Mouse (Mus musculus) liver, adult 2 months (tissue): Measurements from ENCODE around the gene Ppan. TPM values are rescaled to one million over a fixed set of nuclear protein-coding genes. Genes with fewer than 3 reads are reported as not detected.

Experiments used
- DNase-seq: peaks from one replicate; pipeline ENCODE4 v3.0.0-alpha.2; 2011; ENCODE audit warnings: low read depth, low spot score; ENCODE audit errors: extremely low read depth
- H3K27ac ChIP-seq: fragments of 200-500 bp; replicated peaks from 2 replicates; pipeline ENCODE4 v1.5.1; 2012; ENCODE audit warnings: low read depth, mild to moderate bottlenecking, control low read depth, inconsistent platforms, low read length; ENCODE audit not compliant: insufficient read depth
- H3K27me3 ChIP-seq: fragments of 200-500 bp; 2 replicates; pipeline ENCODE4 v1.6.1; 2012; ENCODE audit warnings: mild to moderate bottlenecking, moderate library complexity, low read length, inconsistent platforms; ENCODE audit not compliant: control insufficient read depth, insufficient read depth
- H3K36me3 ChIP-seq: fragments of 200-500 bp; 2 replicates; pipeline ENCODE4 v1.6.1; 2012; ENCODE audit warnings: low read length, inconsistent platforms; ENCODE audit not compliant: control insufficient read depth, insufficient read depth
- H3K4me1 ChIP-seq: fragments of 200-500 bp; 2 replicates; pipeline ENCODE4 v1.6.1; 2011; ENCODE audit warnings: low read length; ENCODE audit not compliant: control insufficient read depth, insufficient read depth
- H3K4me3 ChIP-seq: fragments of 200-500 bp; 2 replicates; pipeline ENCODE4 v1.5.1; 2011; ENCODE audit warnings: low read depth, mild to moderate bottlenecking, control low read depth, low read length, moderate library complexity; ENCODE audit not compliant: insufficient read depth
- H3K79me2 ChIP-seq: fragments of 200-500 bp; 2 replicates; pipeline ENCODE4 v1.6.1; 2012; ENCODE audit warnings: inconsistent platforms, mild to moderate bottlenecking, low read length, moderate library complexity; ENCODE audit not compliant: control insufficient read depth, insufficient read depth
- H3K9ac ChIP-seq: fragments of 200-500 bp; 2 replicates; pipeline ENCODE4 v1.6.1; 2012; ENCODE audit warnings: low read depth, mild to moderate bottlenecking, control low read depth, inconsistent platforms, low read length
- CTCF ChIP-seq: fragments of 200-500 bp; IDR thresholded peaks from 2 replicates; pipeline ENCODE4 v1.5.1; 2011; ENCODE audit warnings: low read depth, low read length, control low read depth
- POLR2A ChIP-seq: fragments of 200-500 bp; IDR thresholded peaks from 2 replicates; pipeline ENCODE4 v1.6.1; 2011; ENCODE audit warnings: low read length, control low read depth; ENCODE audit not compliant: insufficient read depth; ENCODE audit errors: extremely low read depth
- WGBS: fragments of 180-500 bp; shearing (Covaris S2); methylation state at CpG from one replicate; pipeline ENCODE4 v1.1.7; 2018; 5-methylcytosine and 5-hydroxymethylcytosine counted together
- polyA plus RNA-seq: library from polyadenylated mRNA; depleted of rRNA; stranded (reverse); fragments of >200 nt; gene quantifications from 2 replicates; pipeline ENCODE4 v1.2.3, GENCODE M21; 2012
- total RNA-seq: library from RNA; depleted of rRNA; stranded (reverse); fragments of >200 nt; gene quantifications from 2 replicates; pipeline ENCODE4 v1.2.3, GENCODE M21; 2014

Gene Ppan
- total and polyA plus RNA-seq, 2 experiments = 6.5 to 69.6 TPM

DNA sequence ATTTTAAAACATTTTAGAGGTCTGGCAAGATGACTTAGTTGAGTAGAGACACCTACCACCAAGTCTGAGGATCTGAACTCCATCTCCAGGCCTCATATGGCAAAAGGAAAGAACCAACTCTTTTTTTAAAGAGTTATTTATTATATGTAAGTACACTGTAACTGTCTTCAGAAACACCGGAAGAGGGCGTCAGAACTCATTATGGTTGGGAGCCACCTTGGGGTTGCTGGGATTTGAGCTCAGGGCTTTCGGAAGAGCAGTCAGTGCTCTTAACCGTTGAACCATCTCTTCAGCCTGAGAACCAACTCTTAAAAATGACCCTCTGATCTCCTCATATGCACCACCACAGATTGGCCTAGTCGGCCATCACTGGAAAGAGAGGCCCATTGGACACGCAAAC is 784 bp upstream of the Ppan start:
- Histone ChIP-seq H3K4me3 (no peak overlapping the region), H3K27ac (no peak overlapping the region), H3K9ac (no peak overlapping the region)

DNA sequence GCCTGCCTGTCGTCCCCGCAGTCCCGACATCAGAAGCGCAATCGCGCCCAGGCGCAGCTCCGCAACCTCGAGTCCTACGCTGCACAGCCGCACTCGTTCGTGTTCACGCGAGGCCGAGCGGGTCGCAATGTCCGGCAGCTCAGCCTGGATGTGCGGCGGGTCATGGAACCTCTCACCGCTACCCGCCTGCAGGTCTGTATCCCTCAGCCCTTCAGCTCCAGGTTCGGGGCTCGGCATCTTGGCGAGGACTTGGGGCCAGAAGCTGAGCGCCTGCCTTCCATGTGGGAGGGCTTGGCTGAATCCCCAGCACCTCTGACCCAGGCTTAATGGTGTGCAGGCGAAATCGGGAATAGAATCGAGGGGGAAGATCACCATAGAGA is 401 bp downstream of the Ppan start:
- DNase-seq = no peak
- under 1% methylated on average over 30 of the region's 30 CpGs for whole genome bisulfite sequencing
- H3K27me3 ChIP-seq = no peaks in the 10 kb centered on the region

More for the DNA sequence above, 784 bp upstream of the Ppan start:
- Histone ChIP-seq H3K27me3 (no peaks in the 10 kb centered on the region), H3K36me3 (peaks cover 10% of the 10 kb centered on the region), H3K79me2 (peaks cover 6% of the 10 kb centered on the region; the same call in 1 of the 2 replicates), H3K4me1 (peaks cover 3% of the 10 kb centered on the region; the same call in 1 of the 2 replicates)
- WGBS = 91% methylated on average over 6 of the region's 6 CpGs
- DNase-seq = no peak
- TF ChIP-seq POLR2A = no peak
- no peak for TF ChIP-seq CTCF

DNA sequence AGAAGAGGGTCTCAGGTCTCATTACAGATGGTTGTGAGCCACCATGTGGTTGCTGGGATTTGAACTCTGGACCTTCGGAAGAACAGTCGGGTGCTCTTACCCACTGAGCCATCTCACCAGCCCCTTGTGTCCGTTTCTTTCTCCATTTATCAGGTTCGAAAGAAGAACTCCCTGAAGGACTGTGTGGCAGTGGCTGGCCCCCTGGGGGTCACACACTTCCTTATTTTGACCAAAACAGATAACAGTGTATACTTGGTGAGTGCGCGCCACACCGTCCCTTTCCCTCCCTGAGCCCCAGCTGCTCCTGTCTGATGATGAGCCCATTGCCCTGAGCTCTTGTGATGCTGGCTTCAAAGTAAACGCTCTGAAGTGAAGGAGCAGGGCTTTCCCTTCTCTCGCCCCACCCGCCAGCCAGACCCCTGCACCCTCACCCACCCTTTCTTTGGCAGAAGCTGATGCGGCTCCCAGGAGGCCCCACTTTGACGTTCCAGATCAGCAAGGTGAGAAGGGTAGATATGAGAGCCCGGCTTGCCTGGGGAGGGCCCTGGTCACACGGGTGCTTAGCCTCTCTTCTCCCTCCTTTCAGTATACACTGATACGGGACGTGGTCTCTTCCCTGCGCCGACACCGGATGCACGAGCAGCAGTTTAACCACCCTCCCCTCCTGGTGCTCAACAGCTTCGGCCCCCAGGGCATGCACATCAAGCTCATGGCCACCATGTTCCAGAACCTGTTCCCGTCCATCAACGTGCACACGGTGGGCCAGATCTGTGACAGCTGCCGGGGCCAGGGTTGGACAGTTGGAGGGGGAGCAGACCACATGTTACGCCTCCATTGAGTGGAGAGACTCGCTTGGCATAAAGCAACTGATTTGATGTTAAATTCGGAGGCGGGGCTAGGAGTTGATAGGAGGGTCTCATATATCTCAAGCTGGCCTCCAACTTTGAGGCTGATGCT is 1.5 kb downstream of the Ppan start:
- Histone ChIP-seq H3K9ac (no peak overlapping the region), H3K27ac (no peak overlapping the region), H3K36me3 (peaks cover 10% of the 10 kb centered on the region), H3K4me1 (peaks cover 3% of the 10 kb centered on the region; the same call in 1 of the 2 replicates), H3K27me3 (no peaks in the 10 kb centered on the region), H3K4me3 (no peak overlapping the region), H3K79me2 (peaks cover 6% of the 10 kb centered on the region; the same call in 1 of the 2 replicates)
- 80% methylated on average over 29 of the region's 29 CpGs for WGBS
- TF ChIP-seq CTCF = no peak
- TF ChIP-seq POLR2A = no peak
- no peak for DNase-seq

More for the DNA sequence above, 401 bp downstream of the Ppan start:
- Histone ChIP-seq H3K79me2 (peaks cover 6% of the 10 kb centered on the region; the same call in 1 of the 2 replicates), H3K4me3 (peak overlapping the region; percentile 63), H3K36me3 (peaks cover 10% of the 10 kb centered on the region), H3K9ac (peak overlapping the region; percentile 83), H3K4me1 (peaks cover 3% of the 10 kb centered on the region; the same call in 1 of the 2 replicates), H3K27ac (peak overlapping the region; percentile 1; the same call in 1 of the 2 replicates)
- no peak for TF ChIP-seq CTCF
- no peak for TF ChIP-seq POLR2A

DNA sequence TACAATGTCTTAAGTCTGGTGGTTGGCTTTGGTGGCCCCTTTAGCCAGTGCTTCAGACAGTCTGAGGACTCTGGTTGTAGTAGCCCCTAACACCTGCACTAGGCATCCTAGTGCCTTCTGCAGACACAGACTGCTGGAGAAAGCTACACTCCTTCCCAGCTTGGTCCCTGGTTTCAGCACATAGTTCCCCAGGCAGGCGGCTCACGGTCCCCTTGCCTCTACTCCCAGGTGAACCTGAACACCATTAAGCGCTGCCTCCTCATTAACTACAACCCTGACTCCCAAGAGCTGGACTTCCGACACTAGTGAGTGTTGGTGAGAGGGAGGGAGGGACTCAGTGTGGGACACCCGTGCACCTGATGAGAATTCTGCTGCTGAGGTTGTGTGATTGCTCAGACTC is 2.4 kb downstream of the Ppan start:
- H3K9ac ChIP-seq = no peak overlapping the region
- no peak overlapping the region for H3K27ac ChIP-seq
- no peak overlapping the region for H3K4me3 ChIP-seq
- peaks cover 3% of the 10 kb centered on the region; the same call in 1 of the 2 replicates for H3K4me1 ChIP-seq
- peaks cover 10% of the 10 kb centered on the region for H3K36me3 ChIP-seq
- WGBS = 87% methylated on average over 5 of the region's 5 CpGs
- DNase-seq = no peak
- TF ChIP-seq POLR2A (no peak), CTCF (no peak)
- peaks cover 6% of the 10 kb centered on the region; the same call in 1 of the 2 replicates for H3K79me2 ChIP-seq
- H3K27me3 ChIP-seq = no peaks in the 10 kb centered on the region

DNA sequence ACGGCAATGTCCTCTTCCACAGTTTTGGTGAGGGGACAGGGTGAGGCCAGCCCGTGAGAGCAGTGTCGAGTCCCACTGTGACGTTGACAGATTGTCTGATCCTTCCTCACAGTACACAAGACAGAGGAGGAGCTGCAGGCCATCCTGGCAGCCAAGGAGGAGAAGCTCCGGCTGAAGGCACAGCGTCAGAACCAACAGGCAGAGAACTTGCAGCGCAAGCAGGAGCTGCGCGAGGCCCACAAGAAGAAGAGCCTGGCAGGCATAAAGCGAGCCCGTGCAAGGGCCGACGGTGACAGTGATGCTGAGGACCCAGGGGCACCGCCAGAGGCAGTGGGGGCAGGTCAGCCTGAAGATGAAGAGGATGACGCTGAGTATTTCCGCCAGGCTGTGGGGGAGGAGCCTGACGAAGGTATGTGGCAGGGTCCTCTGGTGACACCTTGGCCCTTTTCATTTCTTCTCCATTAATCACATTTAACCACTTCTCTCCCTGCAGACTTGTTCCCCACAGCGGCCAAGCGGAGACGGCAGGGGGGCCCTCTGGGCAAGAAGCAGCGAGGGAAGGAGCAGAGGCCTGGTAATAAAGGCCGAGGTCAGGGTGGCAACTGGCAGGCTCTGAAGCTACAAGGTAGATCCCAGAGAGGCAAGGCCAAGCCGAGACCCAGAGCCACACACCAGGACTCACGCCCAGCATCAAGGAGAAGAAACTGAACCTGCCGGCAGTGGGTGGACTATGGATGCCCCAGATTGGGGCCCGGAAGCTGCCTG is 3.5 kb downstream of the Ppan start:
- Histone ChIP-seq H3K27me3 (no peaks in the 10 kb centered on the region), H3K27ac (no peak overlapping the region), H3K79me2 (peaks cover 6% of the 10 kb centered on the region; the same call in 1 of the 2 replicates), H3K4me1 (peaks cover 3% of the 10 kb centered on the region; the same call in 1 of the 2 replicates), H3K36me3 (peaks cover 15% of the 10 kb centered on the region), H3K4me3 (no peak overlapping the region), H3K9ac (no peak overlapping the region)
- 85% methylated on average over 26 of the region's 26 CpGs for WGBS
- no peak for DNase-seq
- TF ChIP-seq POLR2A (no peak), CTCF (no peak)
